Mouse (Mus musculus) forebrain, embryonic 13.5 days (tissue): ENCODE measurements around the gene Fbxw8. TPM values are rescaled to one million over a fixed set of nuclear protein-coding genes. Genes with fewer than 3 reads are reported as not detected.
A peak's percentile ranks its signal among the peaks of the same experiment; 100 is the strongest.

Experiments
- ATAC-seq: fragments of 200-750 bp; cut with Nextera tagmentation; 2 replicates; pipeline ENCODE4 v1.8.0; 2017
- H3K27ac ChIP-seq: fragments of 300-500 bp; sonication (generic); 2 replicates; pipeline ENCODE4 v1.5.1; 2015; ENCODE audit warnings: inconsistent platforms, mild to moderate bottlenecking, moderate library complexity
- H3K27me3 ChIP-seq: fragments of 300-500 bp; sonication (generic); 2 replicates; pipeline ENCODE4 v1.6.1; 2015; ENCODE audit warnings: mild to moderate bottlenecking, inconsistent platforms
- H3K36me3 ChIP-seq: fragments of 300-500 bp; sonication (generic); 2 replicates; pipeline ENCODE4 v1.6.1; 2015; ENCODE audit warnings: mild to moderate bottlenecking, inconsistent platforms; ENCODE audit not compliant: poor library complexity, severe bottlenecking
- H3K4me1 ChIP-seq: fragments of 300-500 bp; sonication (generic); 2 replicates; pipeline ENCODE4 v1.6.1; 2015; ENCODE audit warnings: inconsistent platforms
- H3K4me2 ChIP-seq: fragments of 300-500 bp; sonication (generic); 2 replicates; pipeline ENCODE4 v1.6.1; 2015; ENCODE audit warnings: inconsistent platforms, mild to moderate bottlenecking, moderate library complexity
- H3K4me3 ChIP-seq: fragments of 300-500 bp; sonication (generic); 2 replicates; pipeline ENCODE4 v1.5.1; 2015; ENCODE audit warnings: mild to moderate bottlenecking, inconsistent platforms
- H3K9ac ChIP-seq: fragments of 300-500 bp; sonication (generic); 2 replicates; pipeline ENCODE4 v1.6.1; 2015; ENCODE audit warnings: mild to moderate bottlenecking, inconsistent platforms
- H3K9me3 ChIP-seq: fragments of 300-500 bp; sonication (generic); replicated peaks from 2 replicates; pipeline ENCODE4 v1.6.1; 2016; ENCODE audit warnings: inconsistent platforms
- WGBS: fragments of 180-500 bp; shearing (Covaris S2); methylation state at CpG from one replicate; pipeline ENCODE4 v1.1.7; 2015; 5-methylcytosine and 5-hydroxymethylcytosine counted together
- polyA plus RNA-seq: library from polyadenylated mRNA; unstranded; fragments of >200 nt; fragmentation: Nextera tagmentation; extraction: Ambion mirVana; gene quantifications from 2 replicates; pipeline ENCODE4 v1.2.1, GENCODE M21; 2015

Gene Fbxw8
- polyA plus RNA-seq: 23.5 and 24.6 TPM in 2 replicates

DNA sequence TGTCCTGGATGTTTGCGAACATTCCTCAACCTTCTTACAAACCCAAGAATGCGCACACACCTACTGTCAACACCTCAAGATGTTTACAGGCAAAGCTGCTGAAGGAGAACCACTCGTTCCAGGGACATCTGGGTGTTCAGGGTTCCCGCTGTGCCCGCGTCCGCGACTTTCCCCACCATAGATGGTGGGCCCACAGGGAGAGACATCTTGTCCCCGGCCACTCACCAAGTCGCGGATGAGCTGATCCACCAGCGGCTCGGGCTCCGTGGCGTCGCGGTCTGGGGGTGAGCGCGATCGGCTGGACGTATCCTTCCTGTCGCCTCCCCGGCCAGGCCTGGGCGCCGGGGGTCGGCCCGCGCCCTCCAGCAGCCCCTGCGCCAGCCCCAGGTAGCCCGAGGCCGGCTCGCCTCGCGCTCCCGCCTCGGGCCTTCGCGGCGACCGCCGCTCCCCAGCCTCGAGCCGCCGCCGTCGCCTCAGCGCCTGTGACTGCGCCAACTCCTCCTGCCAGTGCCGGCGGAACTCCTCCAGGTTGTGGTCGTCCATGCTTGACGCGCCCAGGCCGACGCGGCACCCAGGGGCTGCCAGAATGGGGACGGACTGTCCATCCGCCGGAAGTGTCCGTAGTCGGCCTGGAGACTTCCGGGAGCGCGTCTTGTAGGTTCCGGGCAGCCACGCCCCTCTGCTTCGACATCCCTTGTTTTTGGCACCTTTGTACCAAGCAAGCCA, at the start of gene Fbxw8:
Fbxw8 (minus strand) TSS at position 626 of the 726 bp plus-strand sequence.
- H3K4me3 ChIP-seq: peak within 1 kb of the TSS; percentile 92
- H3K9me3 ChIP-seq: no peaks in the 10 kb centered on the region
- peaks cover 9% of the 10 kb centered on the region for H3K36me3 ChIP-seq
- H3K4me2 ChIP-seq: peak within 1 kb of the TSS; percentile 76
- peaks cover 20% of the 10 kb centered on the region for H3K4me1 ChIP-seq
- H3K27ac ChIP-seq: no peak within 1 kb of the TSS
- peak; percentile 91 for ATAC-seq
- peaks cover 4% of the 10 kb centered on the region; the same call in 1 of the 2 replicates for H3K27me3 ChIP-seq
- WGBS: under 1% methylated on average over 64 of the region's 67 CpGs
- peak within 1 kb of the TSS; percentile 93 for H3K9ac ChIP-seq

DNA sequence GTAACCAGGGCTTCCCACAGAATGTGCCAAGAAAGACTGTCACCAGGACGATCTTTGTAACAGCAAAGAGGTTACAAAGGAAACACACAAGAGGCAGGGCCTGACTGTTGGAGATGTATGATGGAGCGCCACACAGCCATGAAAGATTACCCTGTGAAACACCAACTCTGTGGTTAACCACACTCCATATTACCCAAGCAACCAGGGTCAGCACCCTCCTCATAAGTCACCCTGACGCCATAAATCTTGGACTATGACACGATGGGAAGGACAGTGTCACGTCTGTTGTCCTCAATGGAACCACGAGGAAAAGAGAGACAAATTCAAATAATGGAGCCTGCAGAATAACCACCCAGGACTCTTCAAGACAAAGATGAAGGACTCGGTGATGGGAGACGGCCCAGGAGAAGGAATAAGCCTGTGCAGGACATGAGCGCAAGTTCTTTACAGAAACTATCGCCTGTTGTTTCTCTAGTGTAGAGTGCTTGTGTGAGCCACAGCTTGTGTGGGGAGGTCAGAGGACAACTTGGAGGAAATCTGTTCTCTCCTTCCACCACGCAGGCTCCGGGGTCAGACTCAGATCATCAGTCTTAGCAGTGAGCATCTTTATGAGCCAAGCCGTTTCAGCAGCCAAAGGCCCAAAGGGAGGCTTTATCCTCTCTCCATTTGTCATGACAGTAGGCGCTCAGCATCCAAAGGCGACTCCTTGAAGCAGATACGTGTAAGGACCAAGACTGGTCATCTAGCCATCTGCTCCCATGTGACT, 49.6 kb upstream of the Fbxw8 start:
- Histone ChIP-seq H3K4me3 (no peak overlapping the region), H3K9ac (no peak overlapping the region), H3K4me1 (no peaks in the 10 kb centered on the region), H3K4me2 (no peak overlapping the region), H3K27me3 (no peaks in the 10 kb centered on the region), H3K27ac (no peak overlapping the region; the same call in 1 of the 2 replicates), H3K9me3 (no peaks in the 10 kb centered on the region), H3K36me3 (peaks cover 41% of the 10 kb centered on the region)
- 88% methylated on average over 16 of the region's 16 CpGs for WGBS
- no peak for ATAC-seq

DNA sequence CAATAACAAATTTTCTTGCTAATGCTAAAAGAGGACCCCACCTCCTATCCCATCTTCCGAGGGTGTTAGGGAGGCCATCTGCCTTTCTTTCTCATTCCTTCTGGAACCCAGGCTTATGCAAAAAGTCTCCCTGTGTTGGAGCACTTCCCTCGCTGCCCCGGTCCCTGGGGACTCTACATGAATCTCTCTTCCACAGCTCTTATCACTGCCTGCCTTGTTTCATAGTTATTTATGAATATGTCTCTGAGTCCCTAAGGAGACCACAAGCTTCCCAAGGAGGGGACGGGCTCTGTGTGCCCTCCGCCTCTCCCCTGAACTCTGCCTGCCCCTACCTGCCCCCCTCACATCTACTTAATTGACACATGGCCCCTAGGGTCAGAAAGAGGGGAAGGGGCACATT, 44.4 kb upstream of the Fbxw8 start:
- Histone ChIP-seq H3K4me3 (no peak overlapping the region), H3K27ac (no peak overlapping the region), H3K9ac (no peak overlapping the region), H3K4me1 (0 out of 2 replicates have a peak, but pooled peaks cover 5% of the 10 kb centered on the region), H3K9me3 (no peaks in the 10 kb centered on the region), H3K4me2 (no peak overlapping the region), H3K36me3 (peaks cover 24% of the 10 kb centered on the region), H3K27me3 (no peaks in the 10 kb centered on the region)
- no peak for ATAC-seq
- 78% methylated on average over 5 of the region's 5 CpGs for WGBS

DNA sequence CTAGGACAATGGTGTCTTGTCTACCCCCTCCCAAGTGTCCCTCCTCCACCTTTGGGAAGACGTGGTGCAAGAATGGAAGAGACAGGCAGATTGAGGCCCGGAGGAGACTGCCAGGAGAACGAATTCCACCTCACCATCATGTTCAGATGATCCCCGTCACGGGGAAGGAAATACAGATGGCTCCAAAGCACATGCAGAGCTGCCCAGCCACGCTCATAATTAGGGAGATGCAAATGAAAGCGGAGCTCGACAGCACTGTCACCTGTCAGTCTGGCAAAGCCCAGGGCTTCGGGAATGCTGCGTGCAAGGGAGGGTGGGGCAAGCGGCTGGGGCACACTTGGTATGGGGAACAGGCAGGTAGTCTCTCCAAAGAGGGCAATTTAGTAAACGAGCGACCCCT, 42.2 kb upstream of the Fbxw8 start:
- H3K27ac ChIP-seq: 0 out of 2 replicates have a peak overlapping the region, but pooled peaks have one; percentile 16

DNA sequence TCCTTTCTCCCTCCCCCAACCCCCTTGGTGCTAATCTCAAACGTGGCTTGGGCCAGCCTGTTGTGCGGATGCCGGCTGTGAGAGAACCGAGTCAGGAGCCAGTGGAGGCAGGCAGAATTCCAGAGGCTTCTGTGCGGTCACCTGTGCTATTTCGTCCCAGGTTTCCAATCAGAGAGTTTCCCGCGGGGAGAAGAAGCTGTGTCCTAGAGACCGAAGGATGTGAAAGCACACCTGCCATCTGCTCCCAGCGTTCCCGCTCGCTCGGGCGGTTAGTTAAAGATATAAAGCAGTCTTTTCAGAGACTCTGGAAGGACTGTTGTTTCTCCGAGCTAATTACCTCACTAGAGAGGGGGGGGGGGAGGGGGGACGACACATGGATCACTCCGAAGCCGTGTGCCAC, 37.0 kb upstream of the Fbxw8 start:
- no peak overlapping the region for H3K4me3 ChIP-seq
- peaks cover 2% of the 10 kb centered on the region; the same call in 1 of the 2 replicates for H3K27me3 ChIP-seq
- 0 out of 2 replicates have a peak, but pooled peaks cover 5% of the 10 kb centered on the region for H3K36me3 ChIP-seq
- H3K9ac ChIP-seq: peak overlapping the region; percentile 22; the same call in 1 of the 2 replicates
- peak; percentile 4; the same call in 1 of the 2 replicates for ATAC-seq
- H3K4me2 ChIP-seq: peak overlapping the region; percentile 41
- H3K27ac ChIP-seq: 0 out of 2 replicates have a peak overlapping the region, but pooled peaks have one; percentile 3
- peaks cover 17% of the 10 kb centered on the region for H3K4me1 ChIP-seq
- WGBS: 6% methylated on average over 18 of the region's 18 CpGs
- no peaks in the 10 kb centered on the region for H3K9me3 ChIP-seq

More for the DNA sequence above, 42.2 kb upstream of the Fbxw8 start:
- no peaks in the 10 kb centered on the region for H3K27me3 ChIP-seq
- H3K4me3 ChIP-seq: no peak overlapping the region
- no peaks in the 10 kb centered on the region for H3K9me3 ChIP-seq
- H3K4me1 ChIP-seq: peaks cover 12% of the 10 kb centered on the region
- H3K4me2 ChIP-seq: no peak overlapping the region
- WGBS: 70% methylated on average over 13 of the region's 13 CpGs
- no peak overlapping the region for H3K9ac ChIP-seq
- no peak; the same call in 1 of the 2 replicates for ATAC-seq
- peaks cover 26% of the 10 kb centered on the region for H3K36me3 ChIP-seq

DNA sequence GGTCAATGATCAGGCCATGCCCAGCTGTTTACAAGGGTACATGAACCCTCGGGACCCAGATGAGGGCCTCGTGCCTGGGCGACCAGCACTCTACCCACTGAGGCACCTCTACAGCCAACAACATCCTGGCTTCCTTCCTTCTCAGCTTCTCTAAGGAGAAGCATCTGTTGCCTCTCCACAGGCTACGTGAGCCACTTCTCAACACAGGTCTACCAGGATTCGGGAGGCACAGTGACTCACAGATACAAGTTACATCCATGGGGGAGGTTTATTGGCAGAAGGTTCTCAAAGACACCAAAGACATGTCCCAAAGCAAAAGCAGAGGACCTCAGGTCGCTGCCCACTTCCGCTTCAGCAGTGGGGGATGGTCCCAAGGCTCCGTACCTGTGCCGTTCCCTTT, 35.2 kb upstream of the Fbxw8 start:
- 0 out of 2 replicates have a peak, but pooled peaks cover 5% of the 10 kb centered on the region for H3K36me3 ChIP-seq
- no peak for ATAC-seq
- no peak overlapping the region for H3K27ac ChIP-seq
- 90% methylated on average over 9 of the region's 9 CpGs for WGBS
- no peak overlapping the region for H3K4me3 ChIP-seq
- H3K4me1 ChIP-seq: peaks cover 17% of the 10 kb centered on the region
- H3K27me3 ChIP-seq: peaks cover 2% of the 10 kb centered on the region; the same call in 1 of the 2 replicates
- H3K9me3 ChIP-seq: no peaks in the 10 kb centered on the region
- H3K4me2 ChIP-seq: no peak overlapping the region
- no peak overlapping the region for H3K9ac ChIP-seq

DNA sequence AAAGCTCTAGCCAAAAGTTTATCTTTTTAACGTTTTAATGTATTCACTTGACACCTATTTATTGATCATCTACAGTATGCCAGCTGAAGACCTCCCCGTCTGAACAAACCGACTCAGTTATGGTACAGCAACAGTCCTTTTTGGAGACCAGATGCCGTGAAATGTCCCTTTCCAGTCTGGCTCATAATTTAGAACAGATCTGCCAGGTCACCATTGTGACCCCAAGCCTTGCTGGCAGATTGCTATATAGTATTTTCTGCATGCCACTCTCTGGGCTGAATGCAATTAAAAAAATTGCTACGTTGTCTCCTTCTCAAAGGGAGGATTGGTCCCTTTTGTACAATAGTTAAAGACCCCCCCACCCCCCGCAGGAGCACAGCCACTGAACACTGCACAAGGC, 33.1 kb upstream of the Fbxw8 start:
- peaks cover 17% of the 10 kb centered on the region for H3K4me1 ChIP-seq
- H3K27ac ChIP-seq: no peak overlapping the region
- no peaks in the 10 kb centered on the region for H3K9me3 ChIP-seq
- ATAC-seq: no peak
- no peaks in the 10 kb centered on the region for H3K36me3 ChIP-seq
- H3K27me3 ChIP-seq: peaks cover 2% of the 10 kb centered on the region; the same call in 1 of the 2 replicates
- no peak overlapping the region for H3K9ac ChIP-seq
- H3K4me2 ChIP-seq: no peak overlapping the region
- H3K4me3 ChIP-seq: no peak overlapping the region
- 62% methylated on average over 6 of the region's 6 CpGs for WGBS

DNA sequence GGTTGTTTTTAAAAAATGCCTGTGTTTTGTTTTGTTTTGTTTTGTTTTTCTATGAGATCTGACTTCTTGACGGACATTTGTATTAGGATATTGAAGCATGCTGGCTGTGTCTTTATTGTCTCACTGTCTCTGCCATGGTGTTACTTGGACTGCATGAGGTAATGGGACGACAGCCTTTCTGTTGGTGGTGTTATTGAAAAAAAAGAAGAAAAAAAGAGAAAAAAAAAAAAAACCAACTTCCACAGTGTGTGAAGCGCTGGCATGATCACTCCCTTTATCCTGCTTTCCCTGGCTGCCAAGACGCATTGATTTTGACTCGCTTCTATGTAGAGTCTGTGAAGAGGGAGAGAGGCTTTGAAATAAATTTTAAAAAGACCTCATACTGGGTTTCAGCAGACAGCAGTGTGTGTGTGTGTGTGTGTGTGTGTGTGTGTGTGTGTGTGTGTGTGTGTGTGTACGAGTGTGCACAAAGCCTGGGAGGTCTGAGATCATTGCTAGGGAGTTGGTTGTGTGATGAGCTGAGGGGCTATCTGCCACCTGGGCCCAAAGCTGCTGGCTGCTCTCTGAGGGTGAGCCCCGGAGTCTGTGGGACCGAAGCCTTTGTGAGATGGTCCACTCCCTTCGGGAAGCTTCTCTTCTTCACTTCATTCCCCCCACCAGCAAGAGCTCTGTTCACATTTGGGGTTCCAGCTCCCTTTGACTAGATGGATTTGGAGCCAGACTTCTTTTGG, 31.8 kb upstream of the Fbxw8 start:
- no peaks in the 10 kb centered on the region for H3K36me3 ChIP-seq
- H3K4me3 ChIP-seq: no peak overlapping the region
- no peak overlapping the region for H3K27ac ChIP-seq
- no peaks in the 10 kb centered on the region for H3K9me3 ChIP-seq
- WGBS: 51% methylated on average over 9 of the region's 9 CpGs
- H3K4me1 ChIP-seq: peaks cover 8% of the 10 kb centered on the region
- H3K4me2 ChIP-seq: no peak overlapping the region
- H3K9ac ChIP-seq: no peak overlapping the region
- H3K27me3 ChIP-seq: peaks cover 2% of the 10 kb centered on the region; the same call in 1 of the 2 replicates
- peak; percentile 62; the same call in 1 of the 2 replicates for ATAC-seq

DNA sequence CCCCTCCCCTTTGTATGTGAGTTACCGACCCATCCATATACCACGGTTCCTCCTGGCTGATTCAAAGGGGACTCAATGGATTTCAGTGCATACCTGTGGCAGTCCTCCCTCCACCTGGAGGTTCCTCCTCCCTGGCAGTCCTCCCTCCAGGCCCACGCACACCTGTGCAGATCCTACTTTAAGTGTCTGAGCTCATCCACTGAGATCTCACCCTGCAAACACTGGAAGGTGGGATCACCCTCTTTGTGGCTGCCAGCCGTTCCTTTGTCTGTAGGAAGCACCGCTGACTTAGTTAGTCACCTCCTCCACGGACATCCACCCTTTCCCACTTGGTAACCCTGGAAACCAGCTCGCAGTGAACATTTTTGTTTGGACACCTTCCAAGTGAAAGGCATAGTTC, 22.4 kb upstream of the Fbxw8 start:
- H3K9me3 ChIP-seq: peaks cover 4% of the 10 kb centered on the region; the same call in 1 of the 2 replicates
- 72% methylated on average over 7 of the region's 7 CpGs for WGBS
- H3K4me1 ChIP-seq: peaks cover 9% of the 10 kb centered on the region
- no peak overlapping the region for H3K4me2 ChIP-seq
- no peak overlapping the region for H3K27ac ChIP-seq
- H3K36me3 ChIP-seq: no peaks in the 10 kb centered on the region
- no peak overlapping the region for H3K4me3 ChIP-seq
- no peak for ATAC-seq
- no peak overlapping the region for H3K9ac ChIP-seq
- peaks cover 37% of the 10 kb centered on the region for H3K27me3 ChIP-seq

DNA sequence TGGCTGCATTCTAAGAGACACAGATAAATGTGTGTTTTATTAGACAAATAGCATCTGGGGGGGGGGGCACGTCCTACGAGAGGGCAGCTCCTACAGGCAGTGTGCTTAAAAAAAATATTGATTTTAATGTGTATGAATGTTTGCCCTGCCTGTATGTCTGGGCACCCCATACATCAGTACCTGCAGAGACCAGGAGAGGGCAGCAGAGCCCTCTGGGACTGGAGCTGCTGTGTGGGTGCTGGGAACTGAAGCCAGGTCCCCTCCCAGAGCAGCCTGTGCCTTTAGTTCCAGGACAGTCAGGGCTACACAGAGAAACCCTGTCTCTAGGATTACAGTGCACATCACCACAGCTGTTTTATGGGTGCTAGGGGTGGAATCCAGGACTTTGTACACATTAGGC, 19.9 kb upstream of the Fbxw8 start:
- no peak overlapping the region for H3K4me3 ChIP-seq
- no peak for ATAC-seq
- peaks cover 4% of the 10 kb centered on the region; the same call in 1 of the 2 replicates for H3K9me3 ChIP-seq
- WGBS: 40% methylated on average over 2 of the region's 2 CpGs
- peaks cover 29% of the 10 kb centered on the region for H3K4me1 ChIP-seq
- H3K27ac ChIP-seq: no peak overlapping the region
- H3K9ac ChIP-seq: no peak overlapping the region
- no peak overlapping the region; the same call in 1 of the 2 replicates for H3K4me2 ChIP-seq
- no peaks in the 10 kb centered on the region for H3K36me3 ChIP-seq
- H3K27me3 ChIP-seq: peaks cover 62% of the 10 kb centered on the region

DNA sequence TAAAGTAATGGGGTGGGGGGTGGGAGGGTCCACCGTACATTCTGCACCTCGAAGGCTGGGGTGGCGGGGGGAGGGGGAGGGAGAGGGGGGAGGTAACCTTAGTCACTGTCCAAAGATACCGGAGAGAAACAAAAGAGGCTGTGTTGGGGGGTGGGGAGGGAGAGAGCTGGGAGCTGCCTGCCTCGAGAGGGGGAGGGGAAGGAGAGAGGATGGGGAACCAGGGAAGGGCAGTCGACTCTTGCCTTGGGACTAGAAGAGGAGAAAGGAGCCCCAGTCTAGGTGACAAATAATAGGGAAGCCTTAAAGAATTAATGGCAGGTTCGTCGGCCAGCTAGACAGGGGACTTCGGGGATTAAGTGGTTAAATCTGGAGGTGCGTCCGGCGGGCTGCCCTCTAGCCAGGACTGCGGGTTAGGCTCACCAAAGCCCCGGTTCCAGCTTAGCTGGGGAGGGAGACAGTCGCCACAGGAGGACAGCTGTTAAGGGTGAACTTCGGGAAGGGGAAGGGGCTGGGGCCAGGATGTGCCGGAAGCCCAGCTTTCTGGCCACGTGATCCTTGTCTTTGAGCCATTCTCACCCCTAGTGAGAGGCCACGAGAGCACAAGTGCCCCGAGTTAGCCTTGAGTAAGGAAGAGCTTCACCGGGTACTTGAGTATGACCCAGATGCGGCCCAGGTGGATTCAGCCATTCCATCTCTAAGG, 19.2 kb upstream of the Fbxw8 start:
- peaks cover 4% of the 10 kb centered on the region; the same call in 1 of the 2 replicates for H3K9me3 ChIP-seq
- H3K27ac ChIP-seq: no peak overlapping the region
- WGBS: under 1% methylated on average over 22 of the region's 22 CpGs
- H3K4me2 ChIP-seq: peak overlapping the region; percentile 53
- peaks cover 65% of the 10 kb centered on the region for H3K27me3 ChIP-seq
- H3K36me3 ChIP-seq: no peaks in the 10 kb centered on the region
- H3K4me3 ChIP-seq: peak overlapping the region; percentile 20
- peaks cover 29% of the 10 kb centered on the region for H3K4me1 ChIP-seq
- ATAC-seq: no peak
- no peak overlapping the region for H3K9ac ChIP-seq
